ENCODE assay signal across 9 mouse cellular contexts in the genomic region with DNA sequence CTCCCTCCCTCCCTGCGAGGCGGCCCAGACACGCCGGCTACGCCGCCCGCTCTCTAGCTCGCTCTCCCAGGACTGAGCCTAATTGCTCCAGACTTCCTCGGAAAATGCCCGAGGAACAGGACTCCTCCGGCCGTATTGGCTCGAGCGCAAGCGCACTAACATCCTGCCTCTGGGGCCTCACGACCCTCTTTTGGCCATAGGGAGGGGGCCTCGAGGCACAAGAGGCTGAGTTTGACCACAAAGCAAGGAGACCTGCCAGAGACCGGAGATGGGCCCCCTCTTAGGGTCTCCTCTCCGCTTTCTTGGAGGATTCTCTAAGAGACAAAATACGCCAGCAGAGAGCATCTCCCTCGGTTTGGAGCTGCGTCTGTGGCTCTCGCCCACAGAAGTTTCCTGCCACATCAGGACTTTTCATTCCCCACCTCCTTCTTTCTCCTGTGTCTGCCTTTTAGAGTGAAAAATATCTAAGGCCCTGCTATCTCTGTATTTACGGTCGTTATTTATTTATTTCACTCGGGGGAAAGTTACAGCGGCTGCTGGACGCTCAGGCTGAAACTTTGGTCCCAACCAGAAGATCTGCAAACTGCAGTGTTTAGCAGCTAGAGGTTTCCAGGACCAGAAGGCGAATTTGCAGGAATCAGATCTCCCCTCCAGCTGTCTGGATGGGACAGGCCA. TPM values are rescaled to one million over a fixed set of nuclear protein-coding genes. Genes with fewer than 3 reads are reported as not detected.
A peak's percentile ranks its signal among the peaks of the same experiment; 100 is the strongest.
DNase-seq lines count a peak whose midpoint lies in the region; ATAC-seq lines count a peak whose summit lies in the region.
"Had no signal": no experiment of that assay in that cellular context is flagged by ENCODE, and none has a peak within 500 bp of the region (broad histone marks: within the 10 kb centered on the region; RNA-seq: fewer than 3 reads in every experiment).

No protein-coding gene starts in this region.

- peak; percentile 89 for DNase-seq in neural tube, embryonic 11.5 days (ENCODE audit: low spot score)
- no peak for DNase-seq in neural tube, embryonic 10.5 days (ENCODE audit: extremely low spot score, low spot score)
- peak; percentile 93 for DNase-seq in forelimb bud, embryonic 11.5 days (ENCODE audit: low read depth, low spot score)
- DNase-seq in heart, postnatal 4 days, result peak; percentile 80
- peak; percentile 31 to 49 for DNase-seq in layer of hippocampus, postnatal 14 days (ENCODE audit: low spot score in 2 of 2)
- DNase-seq in lung, postnatal 10 days, result peak; percentile 83
- DNase-seq in right cerebral cortex, postnatal 10 days (ENCODE audit: low spot score in 2 of 2), result peak; percentile 65 to 70

- peak overlapping the region; percentile 82 for H3K27ac ChIP-seq in neural tube, embryonic 11.5 days (ENCODE audit: low read depth, low read length)

- H3K4me2 ChIP-seq in neural tube, embryonic 11.5 days (ENCODE audit: low read depth), result peak overlapping the region; percentile 91

- no peaks in the 10 kb centered on the region for H3K9me3 ChIP-seq in neural tube, embryonic 11.5 days (ENCODE audit: control insufficient read depth, low read length)

- ATAC-seq in neural tube, embryonic 11.5 days (ENCODE audit: insufficient read depth, low FRiP score, low TSS enrichment), result peak; percentile 92
- no peak for ATAC-seq in monocyte, adult 5-6 weeks (replicated peaks; ENCODE audit: insufficient number of reproducible peaks, low FRiP score, low TSS enrichment, poor library complexity, severe bottlenecking)

- H3K4me1 ChIP-seq in neural tube, embryonic 11.5 days (ENCODE audit: control insufficient read depth, insufficient read depth, low read length), result peaks cover 18% of the 10 kb centered on the region

- peak overlapping the region; percentile 62 for H3K4me3 ChIP-seq in neural tube, embryonic 11.5 days (ENCODE audit: low read depth, low read length)

- no peaks in the 10 kb centered on the region for H3K36me3 ChIP-seq in neural tube, embryonic 11.5 days (ENCODE audit: control insufficient read depth, insufficient read depth, low read length)
- H3K36me3 ChIP-seq: G1E had no signal

- no peaks in the 10 kb centered on the region for H3K27me3 ChIP-seq in neural tube, embryonic 11.5 days (ENCODE audit: control insufficient read depth, insufficient read depth, low read length)

- peak overlapping the region; percentile 79 for H3K9ac ChIP-seq in neural tube, embryonic 11.5 days (ENCODE audit: low read length)

- WGBS in neural tube, embryonic 11.5 days, result 0% methylated on average over 24 of the region's 29 CpGs

RNA-seq across cellular contexts. Expression of a gene that starts 0.4 kb away (rescaled TPM):
- 25.6 and 27.3 TPM in 2 replicates for polyA plus RNA-seq in neural tube, embryonic 11.5 days (2014; fragmentation: Nextera tagmentation; extraction: Ambion mirVana)
- 10 to 100 TPM; 62.6 to 68.3 TPM for total RNA-seq in heart, postnatal 4 days (2021)
- total RNA-seq in layer of hippocampus, postnatal 14 days (2021), result 10 to 100 TPM; 10.5 to 10.7 TPM
- not detected in 3 replicates for total RNA-seq in monocyte, adult 5-6 weeks (2017)
- polyA plus RNA-seq: G1E had no signal

Comparison
In these comparisons a context has a peak if more than half of its experiments do, and no peak if none do; other contexts are left out.
1. RNA of a gene that starts 0.4 kb away (total RNA-seq): 62.6 to 68.3 TPM in heart, postnatal 4 days and 10.5 to 10.7 TPM in layer of hippocampus, postnatal 14 days; not detected in monocyte, adult 5-6 weeks; every median in the first group is over 10 times any median in the second.